8 mouse cellular contexts compared by ENCODE assay signal in genomic region chr7:12802866-12803726, GRCm38 (mm10). TPM values are rescaled to one million over a fixed set of nuclear protein-coding genes. Genes with fewer than 3 reads are reported as not detected.
A peak's percentile ranks its signal among the peaks of the same experiment; 100 is the strongest.
DNase-seq lines count a peak whose midpoint lies in the region; ATAC-seq and TF ChIP-seq lines count a peak whose summit lies in the region.

TSS of gene Zscan18 (minus strand) at chr7:12803635.

- 4% methylated on average over 31 of the region's 31 CpGs for WGBS in hindbrain, embryonic 15.5 days

- ATAC-seq in hindbrain, embryonic 15.5 days (ENCODE audit: low FRiP score, low read depth): peak; percentile 98

- H3K36me3 ChIP-seq in hindbrain, embryonic 15.5 days: peaks cover 28% of the 10 kb centered on the region

- intact Hi-C loops in gastrocnemius, adult 2 months (cut with DNase I): no loop called here

- no peak for TF ChIP-seq CTCF in gastrocnemius, adult 2 months (IDR thresholded peaks at IDR 0.05)

- peaks cover 10% of the 10 kb centered on the region for H3K4me1 ChIP-seq in hindbrain, embryonic 15.5 days (replicated peaks)

- H3K27ac ChIP-seq in gastrocnemius, adult 2 months: peak within 1 kb of the TSS; percentile 79
- peak within 1 kb of the TSS; percentile 93 for H3K27ac ChIP-seq in hindbrain, embryonic 15.5 days (replicated peaks)

- peak within 1 kb of the TSS; percentile 72 for H3K4me3 ChIP-seq in gastrocnemius, adult 2 months
- H3K4me3 ChIP-seq in hindbrain, embryonic 15.5 days: peak within 1 kb of the TSS; percentile 48

- peak within 1 kb of the TSS; percentile 73 for H3K9ac ChIP-seq in hindbrain, embryonic 15.5 days

- H3K9me3 ChIP-seq in hindbrain, embryonic 15.5 days: no peaks in the 10 kb centered on the region

- no peaks in the 10 kb centered on the region for H3K27me3 ChIP-seq in hindbrain, embryonic 15.5 days

- peak; percentile 56 for DNase-seq in WW6 (ENCODE audit: low read depth, low spot score)
- peak; percentile 88 to 89 for DNase-seq in cerebellum, postnatal 25 days
- peak; percentile 60 for DNase-seq in gastrocnemius, adult 2 months
- peak; percentile 82 to 83 for DNase-seq in layer of hippocampus, postnatal 36 days
- DNase-seq in lung, postnatal 10 days: peak; percentile 78
- peak; percentile 66 for DNase-seq in ovary, postnatal 36 days (ENCODE audit: low spot score)
- peak; percentile 49 to 56 for DNase-seq in thymus, postnatal 10 days (ENCODE audit: low spot score in 2 of 2)

- peak within 1 kb of the TSS; percentile 71 for H3K4me2 ChIP-seq in hindbrain, embryonic 15.5 days

RNA-seq across cellular contexts. Expression of gene Zscan18, which starts in this region (rescaled TPM):
- total RNA-seq in gastrocnemius, adult 2 months (2021): under 1 TPM; 0.53 to 0.61 TPM
- polyA plus RNA-seq in hindbrain, embryonic 15.5 days (2015; fragmentation: Nextera tagmentation; extraction: Ambion mirVana): 28.2 and 33.1 TPM in 2 replicates
- total RNA-seq in layer of hippocampus, postnatal 36 days (2021): 10 to 100 TPM; 23.2 to 25.2 TPM

Comparison
In these comparisons a context has a peak if more than half of its experiments do, and no peak if none do; other contexts are left out.
1. Peak in every context shown above with its lines: DNase-seq, ATAC-seq, H3K4me3 ChIP-seq and H3K27ac ChIP-seq.
2. RNA of gene Zscan18 (total RNA-seq): 23.2 to 25.2 TPM in layer of hippocampus, postnatal 36 days; 0.53 to 0.61 TPM in gastrocnemius, adult 2 months; every median in the first group is over 10 times any median in the second.
3. Peak in DNase-seq, H3K4me3 ChIP-seq and H3K27ac ChIP-seq in gastrocnemius, adult 2 months; RNA of the gene not detected or under 1 TPM.